Mouse (Mus musculus) heart, embryonic 13.5 days (tissue): ENCODE data around the gene Slit3. TPM values are rescaled to one million over a fixed set of nuclear protein-coding genes. Genes with fewer than 3 reads are reported as not detected.

Experiments
- ATAC-seq: fragments of 200-750 bp; cut with Nextera tagmentation; 2 replicates; pipeline ENCODE4 v1.8.0; 2017; ENCODE audit warnings: moderate TSS enrichment; ENCODE audit not compliant: insufficient number of reproducible peaks, low FRiP score, low TSS enrichment; ENCODE audit errors: extremely low read depth
- H3K27ac ChIP-seq: fragments of 300-500 bp; sonication (generic); replicated peaks from 2 replicates; pipeline ENCODE4 v1.5.1; 2015; ENCODE audit warnings: moderate library complexity, mild to moderate bottlenecking, inconsistent platforms
- H3K27me3 ChIP-seq: fragments of 300-500 bp; sonication (generic); replicated peaks from 2 replicates; pipeline ENCODE4 v1.6.1; 2015; ENCODE audit warnings: mild to moderate bottlenecking, inconsistent platforms
- H3K36me3 ChIP-seq: fragments of 300-500 bp; sonication (generic); 2 replicates; pipeline ENCODE4 v1.6.1; 2015; ENCODE audit warnings: mild to moderate bottlenecking, inconsistent platforms
- H3K4me1 ChIP-seq: fragments of 300-500 bp; sonication (generic); 2 replicates; pipeline ENCODE4 v1.6.1; 2015; ENCODE audit warnings: inconsistent platforms
- H3K4me2 ChIP-seq: fragments of 300-500 bp; sonication (generic); 2 replicates; pipeline ENCODE4 v1.6.1; 2015; ENCODE audit warnings: inconsistent platforms, mild to moderate bottlenecking, moderate library complexity
- H3K4me3 ChIP-seq: fragments of 300-500 bp; sonication (generic); 2 replicates; pipeline ENCODE4 v1.5.1; 2015; ENCODE audit warnings: moderate library complexity, mild to moderate bottlenecking, inconsistent platforms
- H3K9ac ChIP-seq: fragments of 300-500 bp; sonication (generic); 2 replicates; pipeline ENCODE4 v1.6.1; 2015; ENCODE audit warnings: inconsistent platforms, mild to moderate bottlenecking, moderate library complexity
- H3K9me3 ChIP-seq: fragments of 300-500 bp; sonication (generic); 2 replicates; pipeline ENCODE4 v1.6.1; 2016; ENCODE audit warnings: inconsistent platforms
- WGBS: fragments of 180-500 bp; shearing (Covaris S2); methylation state at CpG from one replicate; pipeline ENCODE4 v1.1.7; 2015; ENCODE audit warnings: mixed read lengths; 5-methylcytosine and 5-hydroxymethylcytosine counted together
- polyA plus RNA-seq: library from polyadenylated mRNA; unstranded; fragments of >200 nt; fragmentation: Nextera tagmentation; extraction: Ambion mirVana; gene quantifications from 2 replicates; pipeline ENCODE4 v1.2.1, GENCODE M21; 2015

The Slit3 gene
- polyA plus RNA-seq, 1 experiment from 2014 or later = 12.5 TPM

DNA sequence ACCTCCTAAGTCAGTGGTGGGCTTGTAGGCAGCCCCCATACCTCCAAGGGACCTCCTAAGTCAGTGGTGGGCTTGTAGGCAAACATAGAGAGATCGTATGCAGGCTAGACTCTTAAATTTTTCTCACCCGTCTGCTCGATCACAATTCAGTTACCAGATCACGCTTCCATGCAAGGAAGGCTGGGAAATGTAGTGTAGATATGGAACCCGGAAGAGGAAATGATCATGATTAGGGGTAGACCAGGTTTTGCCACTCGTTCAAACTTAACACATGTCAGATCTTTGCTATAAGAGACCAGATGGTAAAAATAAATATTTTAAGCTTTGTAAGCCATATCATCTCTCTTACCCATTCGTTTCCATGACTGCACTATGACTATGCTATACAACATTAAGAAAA lies 258.4 kb downstream of the Slit3 start:
- WGBS = 71% methylated on average over 7 of the region's 7 CpGs

GRCm38 (mm10) chr11:35380766-35381165 lies 259.7 kb downstream of the Slit3 start:
- WGBS = 93% methylated on average over 1 of the region's 1 CpGs
- H3K36me3 ChIP-seq = no peaks in the 10 kb centered on the region
- no peak overlapping the region for H3K27ac ChIP-seq
- H3K4me1 ChIP-seq = peaks cover 22% of the 10 kb centered on the region
- no peaks in the 10 kb centered on the region for H3K9me3 ChIP-seq
- no peak overlapping the region for H3K4me3 ChIP-seq
- no peak overlapping the region for H3K4me2 ChIP-seq
- no peak for ATAC-seq
- peaks cover 9% of the 10 kb centered on the region; the same call in 1 of the 2 replicates for H3K27me3 ChIP-seq
- H3K9ac ChIP-seq = no peak overlapping the region

More for the DNA sequence above, 258.4 kb downstream of the Slit3 start:
- Histone ChIP-seq H3K36me3 (no peaks in the 10 kb centered on the region), H3K27me3 (peaks cover 9% of the 10 kb centered on the region; the same call in 1 of the 2 replicates), H3K4me1 (peaks cover 14% of the 10 kb centered on the region), H3K4me3 (no peak overlapping the region), H3K9ac (no peak overlapping the region), H3K27ac (no peak overlapping the region), H3K4me2 (no peak overlapping the region), H3K9me3 (no peaks in the 10 kb centered on the region)
- no peak for ATAC-seq

- WGBS = 23% methylated on average over 3 of the region's 3 CpGs
- no peak for ATAC-seq
- Histone ChIP-seq H3K27me3 (peaks cover 12% of the 10 kb centered on the region; the same call in 1 of the 2 replicates), H3K4me3 (no peak overlapping the region), H3K36me3 (no peaks in the 10 kb centered on the region), H3K4me1 (peaks cover 30% of the 10 kb centered on the region), H3K4me2 (no peak overlapping the region), H3K27ac (no peak overlapping the region), H3K9me3 (no peaks in the 10 kb centered on the region), H3K9ac (no peak overlapping the region)
These were observed 264.4 kb downstream of the Slit3 start for GRCm38 (mm10) chr11:35385444-35385843.

DNA sequence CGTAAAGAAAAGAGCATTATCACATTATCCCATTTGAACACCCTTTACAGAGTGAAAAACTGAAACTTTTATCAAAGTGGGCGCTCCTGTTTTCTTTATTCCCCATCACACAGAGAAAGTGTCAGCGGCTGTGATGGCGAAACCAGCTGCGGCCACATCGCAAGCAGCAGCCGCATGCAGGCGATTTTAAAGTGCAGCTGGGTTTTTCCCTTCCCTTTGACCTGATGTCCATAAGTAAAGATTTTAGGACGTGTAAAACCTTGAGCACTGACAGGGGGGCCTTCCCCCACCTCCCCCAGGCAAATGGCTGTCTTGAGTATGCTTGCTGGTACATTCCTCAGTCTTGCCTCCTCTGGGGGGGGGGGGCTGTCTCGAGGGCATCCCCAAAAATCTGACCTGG lies 266.8 kb downstream of the Slit3 start:
- Histone ChIP-seq H3K9ac (no peak overlapping the region), H3K36me3 (no peaks in the 10 kb centered on the region), H3K27ac (no peak overlapping the region), H3K27me3 (peaks cover 19% of the 10 kb centered on the region; the same call in 1 of the 2 replicates), H3K9me3 (no peaks in the 10 kb centered on the region), H3K4me3 (no peak overlapping the region), H3K4me2 (no peak overlapping the region), H3K4me1 (peaks cover 37% of the 10 kb centered on the region)
- no peak for ATAC-seq
- 75% methylated on average over 10 of the region's 10 CpGs for WGBS

- ATAC-seq = no peak
- H3K36me3 ChIP-seq = no peaks in the 10 kb centered on the region
- H3K27me3 ChIP-seq = peaks cover 15% of the 10 kb centered on the region; the same call in 1 of the 2 replicates
- H3K4me3 ChIP-seq = no peak overlapping the region
- H3K4me1 ChIP-seq = peaks cover 43% of the 10 kb centered on the region
- H3K9me3 ChIP-seq = no peaks in the 10 kb centered on the region
- H3K27ac ChIP-seq = no peak overlapping the region
- 62% methylated on average over 12 of the region's 12 CpGs for WGBS
- no peak overlapping the region for H3K9ac ChIP-seq
- no peak overlapping the region for H3K4me2 ChIP-seq
These were observed 267.4 kb downstream of the Slit3 start for GRCm38 (mm10) chr11:35388471-35388870.

DNA sequence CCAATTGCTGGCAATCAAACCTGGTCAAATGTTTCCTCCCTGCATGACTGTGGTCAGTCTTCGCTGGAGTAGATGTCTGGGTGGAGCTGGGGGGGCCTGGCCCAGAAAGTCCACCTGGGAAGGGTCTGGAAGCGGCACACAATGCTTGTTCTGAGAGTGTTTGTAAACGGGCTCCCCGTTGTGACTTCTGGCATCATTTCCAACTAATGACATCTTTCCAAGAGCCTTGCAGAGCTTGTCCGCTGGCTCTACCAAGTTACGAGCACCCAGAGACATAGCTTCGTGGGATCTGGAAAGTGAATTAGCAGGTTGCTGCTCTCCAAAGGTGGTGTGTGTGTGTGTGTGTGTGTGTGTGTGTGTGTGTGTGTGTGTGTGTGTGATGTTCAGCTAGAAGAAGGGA lies 268.3 kb downstream of the Slit3 start:
- Histone ChIP-seq H3K27me3 (0 out of 2 replicates have a peak, but pooled peaks cover 10% of the 10 kb centered on the region), H3K9me3 (no peaks in the 10 kb centered on the region), H3K4me1 (peaks cover 46% of the 10 kb centered on the region), H3K36me3 (no peaks in the 10 kb centered on the region), H3K4me2 (no peak overlapping the region), H3K9ac (no peak overlapping the region), H3K4me3 (no peak overlapping the region), H3K27ac (no peak overlapping the region)
- 78% methylated on average over 7 of the region's 7 CpGs for WGBS
- no peak for ATAC-seq

DNA sequence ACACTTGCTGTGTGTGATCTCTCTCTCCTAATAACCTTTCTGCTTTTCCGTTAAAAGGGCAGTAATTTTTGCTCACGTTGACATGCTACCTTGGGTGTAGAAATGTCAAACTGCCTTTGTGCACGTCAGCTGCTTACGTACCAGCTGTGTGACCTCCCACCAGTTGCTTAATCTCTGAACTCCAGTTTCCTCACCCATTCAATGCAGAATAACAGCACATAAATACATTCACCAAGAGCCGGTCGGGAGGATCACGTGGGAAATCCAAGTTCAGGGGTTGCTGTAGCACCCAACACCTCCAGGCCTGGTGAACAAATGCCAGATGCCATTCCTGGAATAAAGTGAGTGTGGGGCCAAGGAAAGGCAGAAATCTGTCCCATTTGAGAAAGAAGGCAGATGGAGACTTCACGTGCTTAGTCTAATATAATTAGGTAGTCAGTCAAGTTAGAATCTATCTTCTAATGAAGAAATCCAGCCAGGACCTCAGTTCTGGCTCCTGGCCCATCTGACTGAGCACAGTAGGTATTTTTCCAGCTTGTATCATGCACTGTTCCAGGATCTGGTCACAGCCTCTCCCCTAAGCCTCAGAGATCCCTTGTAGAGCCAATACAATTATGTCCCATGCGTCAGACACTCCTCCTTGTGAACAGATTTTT lies 268.9 kb downstream of the Slit3 start:
- WGBS = 70% methylated on average over 9 of the region's 9 CpGs
- no peak overlapping the region for H3K9ac ChIP-seq
- no peaks in the 10 kb centered on the region for H3K9me3 ChIP-seq
- no peak overlapping the region for H3K4me3 ChIP-seq
- H3K27me3 ChIP-seq = 0 out of 2 replicates have a peak, but pooled peaks cover 10% of the 10 kb centered on the region
- H3K4me1 ChIP-seq = peaks cover 46% of the 10 kb centered on the region
- no peak overlapping the region for H3K4me2 ChIP-seq
- no peak for ATAC-seq
- H3K27ac ChIP-seq = no peak overlapping the region
- no peaks in the 10 kb centered on the region for H3K36me3 ChIP-seq

- no peaks in the 10 kb centered on the region for H3K36me3 ChIP-seq
- H3K27me3 ChIP-seq = peaks cover 24% of the 10 kb centered on the region
- H3K9ac ChIP-seq = no peak overlapping the region
- no peaks in the 10 kb centered on the region for H3K9me3 ChIP-seq
- H3K4me1 ChIP-seq = peaks cover 39% of the 10 kb centered on the region
- H3K27ac ChIP-seq = peak overlapping the region; percentile 38
- WGBS = 44% methylated on average over 5 of the region's 5 CpGs
- no peak overlapping the region for H3K4me2 ChIP-seq
- no peak for ATAC-seq
- H3K4me3 ChIP-seq = no peak overlapping the region
These were observed 272.8 kb downstream of the Slit3 start for GRCm38 (mm10) chr11:35393815-35394214.

- WGBS = 17% methylated on average over 8 of the region's 8 CpGs
- Histone ChIP-seq H3K27me3 (peaks cover 24% of the 10 kb centered on the region), H3K4me1 (peaks cover 36% of the 10 kb centered on the region), H3K9ac (no peak overlapping the region), H3K36me3 (no peaks in the 10 kb centered on the region), H3K4me2 (no peak overlapping the region), H3K27ac (peak overlapping the region; percentile 66; the same call in 1 of the 2 replicates), H3K4me3 (no peak overlapping the region), H3K9me3 (no peaks in the 10 kb centered on the region)
- peak; percentile 34; the same call in 1 of the 2 replicates for ATAC-seq
These were observed 274.4 kb downstream of the Slit3 start for GRCm38 (mm10) chr11:35395376-35395775.

GRCm38 (mm10) chr11:35398353-35398752 lies 277.3 kb downstream of the Slit3 start:
- Histone ChIP-seq H3K9ac (no peak overlapping the region), H3K4me2 (no peak overlapping the region), H3K9me3 (no peaks in the 10 kb centered on the region), H3K27ac (no peak overlapping the region), H3K36me3 (no peaks in the 10 kb centered on the region), H3K27me3 (peaks cover 17% of the 10 kb centered on the region), H3K4me1 (peaks cover 38% of the 10 kb centered on the region), H3K4me3 (no peak overlapping the region)
- ATAC-seq = no peak
- WGBS = 67% methylated on average over 5 of the region's 5 CpGs

DNA sequence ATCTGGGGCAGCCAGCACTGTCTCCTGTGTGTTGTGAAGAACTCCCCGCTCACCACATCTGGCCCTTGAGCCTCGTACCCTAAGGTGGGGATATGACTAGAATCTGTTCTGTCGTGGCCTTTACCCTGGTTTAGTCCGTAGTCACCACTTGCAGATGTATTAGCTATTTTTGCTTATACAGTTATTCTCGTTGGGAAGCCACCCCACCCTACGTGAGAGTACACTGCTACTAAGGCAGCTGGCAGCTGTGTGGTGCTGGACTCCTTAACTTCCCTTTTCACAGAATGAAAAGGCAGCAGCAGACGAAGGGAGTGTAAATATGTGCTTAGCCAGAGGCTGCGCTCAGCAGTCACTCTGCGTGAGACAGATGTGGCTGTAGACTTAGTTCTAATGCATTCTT lies 282.5 kb downstream of the Slit3 start:
- Histone ChIP-seq H3K9me3 (no peaks in the 10 kb centered on the region), H3K4me3 (no peak overlapping the region), H3K9ac (no peak overlapping the region), H3K4me1 (peaks cover 43% of the 10 kb centered on the region), H3K36me3 (no peaks in the 10 kb centered on the region), H3K27ac (no peak overlapping the region), H3K27me3 (peaks cover 21% of the 10 kb centered on the region), H3K4me2 (no peak overlapping the region)
- ATAC-seq = no peak
- 79% methylated on average over 9 of the region's 9 CpGs for WGBS

GRCm38 (mm10) chr11:35406045-35406444 lies 285.0 kb downstream of the Slit3 start:
- WGBS = 31% methylated on average over 3 of the region's 3 CpGs
- H3K4me3 ChIP-seq = no peak overlapping the region
- no peak overlapping the region for H3K4me2 ChIP-seq
- peaks cover 41% of the 10 kb centered on the region for H3K4me1 ChIP-seq
- H3K9ac ChIP-seq = 0 out of 2 replicates have a peak overlapping the region, but pooled peaks have one; percentile 1
- H3K27me3 ChIP-seq = peaks cover 21% of the 10 kb centered on the region
- no peak for ATAC-seq
- H3K27ac ChIP-seq = peak overlapping the region; percentile 45
- H3K9me3 ChIP-seq = no peaks in the 10 kb centered on the region
- H3K36me3 ChIP-seq = no peaks in the 10 kb centered on the region
